18 mouse cellular contexts compared by ENCODE assay signal in genomic region chr15:82888466-82888865, GRCm38 (mm10).
DNase-seq lines count a peak whose midpoint lies in the region; ATAC-seq and TF ChIP-seq lines count a peak whose summit lies in the region.
"Had no signal": no experiment of that assay in that cellular context is flagged by ENCODE, and none has a peak within 500 bp of the region (broad histone marks: within the 10 kb centered on the region; RNA-seq: fewer than 3 reads in every experiment).

No protein-coding gene starts in this region.

- peaks cover 23% of the 10 kb centered on the region for H3K4me1 ChIP-seq in G1E (ENCODE audit: insufficient read depth, low read depth, low read length)

- intact Hi-C loops in left cerebral cortex, postnatal 14 days (cut with DNase I): no loop called here

- peak; percentile 29 for DNase-seq in lung, postnatal 25 days (ENCODE audit: low spot score)
- no peak for DNase-seq in lung, adult 18-20 months
- DNase-seq in G1E (ENCODE audit: low spot score): peak; percentile 19
- DNase-seq in layer of hippocampus, adult 9-11 months: no peak
- no peak for DNase-seq in left cerebral cortex, postnatal 14 days (ENCODE audit: low spot score in 2 of 2)
- no peak for DNase-seq in layer of hippocampus, adult 9-10 months (ENCODE audit: low spot score)
- DNase-seq: adrenal gland, adult 8-10 months; cerebellum, adult 18-20 months; embryo, embryonic 11 days; heart, postnatal 10 days; right cerebral cortex, postnatal 25 days; thymus, postnatal 14 days had no signal

- no peak overlapping the region for H3K4me3 ChIP-seq in G1E (ENCODE audit: low read depth, low read length)
- H3K4me3 ChIP-seq: kidney, embryonic 15.5 days; layer of hippocampus, adult 2 months; liver, embryonic 15.5 days; stomach, embryonic 15.5 days had no signal

- H3K27me3 ChIP-seq in G1E (ENCODE audit: insufficient read depth, low read length): no peaks in the 10 kb centered on the region
- H3K27me3 ChIP-seq: kidney, embryonic 15.5 days; liver, embryonic 15.5 days; stomach, embryonic 15.5 days had no signal

- H3K9me3 ChIP-seq in G1E (replicated peaks): no peaks in the 10 kb centered on the region
- H3K9me3 ChIP-seq: kidney, embryonic 15.5 days; liver, embryonic 15.5 days; stomach, embryonic 15.5 days had no signal

- ATAC-seq in G1E (ENCODE audit: extremely low read depth, insufficient number of reproducible peaks, low FRiP score, poor library complexity, severe bottlenecking): peak; percentile 49
- ATAC-seq in inflammation-experienced regulatory T-cells, adult 6 months: peak; percentile 78
- peak; percentile 92 for ATAC-seq in monocyte, adult 5-6 weeks (replicated peaks; ENCODE audit: insufficient number of reproducible peaks, low FRiP score, low TSS enrichment, poor library complexity, severe bottlenecking)

- peaks cover 19% of the 10 kb centered on the region for H3K36me3 ChIP-seq in G1E (replicated peaks)
- H3K36me3 ChIP-seq: kidney, embryonic 15.5 days; liver, embryonic 15.5 days; stomach, embryonic 15.5 days had no signal

- no peak for TF ChIP-seq CTCF in G1E (IDR thresholded peaks at IDR 0.05; ENCODE audit: low read depth, low read length)

Comparison
In these comparisons a context has a peak if more than half of its experiments do, and no peak if none do; other contexts are left out.
1. DNase-seq: peak in lung, postnatal 25 days (single experiment) and G1E (single experiment); none in lung, adult 18-20 months (0 of 2), layer of hippocampus, adult 9-11 months (single experiment), left cerebral cortex, postnatal 14 days (0 of 2) and layer of hippocampus, adult 9-10 months (single experiment).
2. Peak in every context shown above with its lines, with median percentiles within 50 percentile points of each other: ATAC-seq.